Mouse (Mus musculus) liver, adult 2 months (tissue): Measurements from ENCODE around the gene Arhgap31.

Experiments
- CTCF ChIP-seq: fragments of 200-500 bp; IDR thresholded peaks from 2 replicates; pipeline ENCODE4 v1.5.1; 2011; ENCODE audit warnings: low read depth, low read length, control low read depth
- POLR2A ChIP-seq: fragments of 200-500 bp; IDR thresholded peaks from 2 replicates; pipeline ENCODE4 v1.6.1; 2011; ENCODE audit warnings: low read length, control low read depth; ENCODE audit not compliant: insufficient read depth; ENCODE audit errors: extremely low read depth

- no peak for TF ChIP-seq POLR2A
- no peak for TF ChIP-seq CTCF
These were observed 36.4 kb downstream of the Arhgap31 start for GRCm38 (mm10) chr16:38676647-38677046.
